Mouse (Mus musculus): ENCODE data around the gene Vmn1r201. TPM values are rescaled to one million over a fixed set of nuclear protein-coding genes. Genes with fewer than 3 reads are reported as not detected.

Gene Vmn1r201
- not detected in 2 replicates for polyA plus RNA-seq (2012; rRNA removed)

DNA sequence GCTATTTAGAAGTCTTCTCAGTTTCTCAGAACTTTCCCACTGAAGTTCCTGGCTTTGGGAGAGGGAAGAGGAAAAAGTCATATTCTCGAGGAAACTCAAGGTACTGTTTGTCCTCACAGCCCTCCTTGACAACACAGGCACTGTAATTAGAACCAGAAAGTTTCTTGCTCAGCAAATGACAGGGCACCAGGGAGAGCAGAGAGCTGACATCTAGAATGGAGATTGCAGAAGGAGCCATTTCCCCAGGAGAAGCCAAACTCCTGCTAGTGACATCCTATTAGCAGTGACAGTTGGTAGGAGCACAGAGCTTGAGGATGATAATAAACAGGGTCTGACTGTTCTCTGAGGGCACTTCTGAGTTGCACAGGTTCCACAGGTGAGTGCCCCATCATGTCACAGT, at the start of gene Vmn1r201:
Gene Vmn1r201, plus strand, starts transcription at position 301 of the 400 bp plus-strand sequence.
- DNase-seq (ENCODE audit: extremely low spot score in 1 of 2, low spot score in 1 of 2) = no peak

DNA sequence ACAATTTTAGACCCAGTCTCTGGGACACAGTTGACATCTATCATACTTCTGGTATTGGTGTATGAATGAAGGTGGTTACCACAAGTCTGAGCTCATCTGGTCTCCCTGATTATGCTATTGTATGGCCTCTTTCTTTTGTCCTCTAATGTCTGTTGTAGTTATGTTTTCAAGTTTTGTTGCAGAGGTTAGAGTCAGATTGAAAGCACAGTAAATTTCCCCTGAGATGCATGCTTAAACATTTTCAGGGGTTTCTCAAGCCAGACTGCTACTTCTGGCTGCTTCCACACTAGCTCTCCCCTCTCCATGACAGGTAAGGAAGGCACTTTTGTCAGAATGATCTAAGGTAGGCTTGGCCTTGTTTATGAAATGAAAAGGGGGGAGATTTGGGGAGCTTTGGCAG, 16.6 kb upstream of the Vmn1r201 start:
- DNase-seq (ENCODE audit: extremely low spot score in 1 of 2, low spot score in 1 of 2) = no peak

DNA sequence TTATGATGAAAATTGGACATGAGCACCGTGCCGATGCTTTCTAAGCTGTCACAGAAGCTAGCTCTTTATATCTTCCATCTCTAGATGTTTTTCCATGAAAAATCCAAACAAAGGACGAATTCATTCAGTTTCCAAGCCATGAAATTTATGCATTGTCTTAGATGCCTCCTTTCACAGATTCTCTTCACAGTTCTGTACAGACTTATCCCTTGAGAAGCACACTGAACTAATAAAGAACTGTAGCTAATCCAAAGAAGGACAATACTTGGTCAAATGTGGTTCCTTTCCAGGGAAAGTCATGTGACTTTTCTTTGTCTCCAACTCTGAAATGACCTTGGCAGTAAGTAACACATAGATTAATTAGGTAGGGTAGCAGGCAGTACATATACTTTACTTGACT, 30.7 kb downstream of the Vmn1r201 start:
- no peak for DNase-seq (ENCODE audit: extremely low spot score in 1 of 2, low spot score in 1 of 2)

DNA sequence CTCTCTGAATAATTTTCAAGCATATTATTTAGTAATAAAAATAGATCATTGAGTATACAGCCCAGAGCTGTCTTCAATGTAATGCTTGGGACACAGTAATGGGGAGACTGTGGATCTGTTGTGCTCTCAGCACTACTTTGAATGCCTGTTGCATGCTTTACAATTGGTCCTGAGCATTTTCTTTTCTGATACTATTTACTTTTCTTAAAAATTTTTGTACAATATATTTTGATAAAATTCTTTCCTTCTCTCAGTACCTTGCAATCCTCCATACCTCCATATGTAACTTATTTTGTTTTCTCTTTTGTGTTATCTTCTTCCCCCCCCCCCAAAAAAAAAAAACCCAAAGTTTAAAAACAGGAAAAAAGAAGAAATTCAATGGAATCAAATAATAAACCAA, 33.6 kb downstream of the Vmn1r201 start, which contains the start of gene Vmn1r202:
Gene Vmn1r202, minus strand, starts transcription at position 101 of the 400 bp plus-strand sequence.
- DNase-seq (ENCODE audit: extremely low spot score in 1 of 2, low spot score in 1 of 2) = no peak

DNA sequence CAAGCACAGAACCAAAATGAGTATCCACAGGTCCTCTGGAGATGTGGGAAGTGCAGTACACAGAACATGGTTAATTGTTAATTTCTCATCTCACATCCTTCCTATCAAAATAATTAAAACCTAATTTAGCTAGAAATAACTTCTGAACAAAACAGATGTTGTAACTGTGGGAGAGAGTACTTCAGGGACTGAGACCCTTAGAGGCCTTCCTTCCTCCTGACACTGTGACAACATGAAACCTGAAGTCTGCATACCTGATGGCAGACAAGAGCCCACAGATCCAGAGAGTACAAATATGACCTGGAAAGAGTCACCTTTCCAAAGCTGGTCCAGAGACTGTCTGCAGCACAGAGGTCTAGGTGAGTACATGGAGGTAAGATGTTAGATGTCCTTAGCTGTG, 46.1 kb downstream of the Vmn1r201 start, which contains the start of gene Vmn1r203:
Gene Vmn1r203, plus strand, starts transcription at position 301 of the 400 bp plus-strand sequence.
- DNase-seq (ENCODE audit: extremely low spot score in 1 of 2, low spot score in 1 of 2) = no peak

Other genes with a start within 250 kb of the Vmn1r201 start
- not detected in 2 replicates for gene Vmn1r193, start 248.8 kb upstream of the Vmn1r201 start, polyA plus RNA-seq (2012; rRNA removed)
- not detected in 2 replicates for gene Vmn1r194, start 227.7 kb upstream of the Vmn1r201 start, polyA plus RNA-seq (2012; rRNA removed)
- not detected in 2 replicates for gene Vmn1r195, start 201.4 kb upstream of the Vmn1r201 start, polyA plus RNA-seq (2012; rRNA removed)
- gene Vmn1r196, start 182.0 kb upstream of the Vmn1r201 start, polyA plus RNA-seq (2012; rRNA removed) = not detected in 2 replicates
- gene Vmn1r197, start 147.3 kb upstream of the Vmn1r201 start, polyA plus RNA-seq (2012; rRNA removed) = not detected in 2 replicates
- gene Vmn1r198, start 121.6 kb upstream of the Vmn1r201 start, polyA plus RNA-seq (2012; rRNA removed) = not detected in 2 replicates
- gene Vmn1r199, start 92.1 kb upstream of the Vmn1r201 start, polyA plus RNA-seq (2012; rRNA removed) = not detected in 2 replicates
- gene Vmn1r200, start 81.5 kb upstream of the Vmn1r201 start, polyA plus RNA-seq (2012; rRNA removed) = 0.08 and 0.11 TPM in 2 replicates
- not detected in 2 replicates for gene Vmn1r202, start 33.5 kb downstream of the Vmn1r201 start, polyA plus RNA-seq (2012; rRNA removed)
- not detected in 2 replicates for gene Vmn1r203, start 46.2 kb downstream of the Vmn1r201 start, polyA plus RNA-seq (2012; rRNA removed)
- gene Vmn1r204, start 81.3 kb downstream of the Vmn1r201 start, polyA plus RNA-seq (2012; rRNA removed) = not detected in 2 replicates
- not detected in 2 replicates for gene Vmn1r205, start 121.1 kb downstream of the Vmn1r201 start, polyA plus RNA-seq (2012; rRNA removed)
- 3.1 and 4.1 TPM in 2 replicates for gene Vmn1r206, start 152.3 kb downstream of the Vmn1r201 start, polyA plus RNA-seq (2012; rRNA removed)

All from frontal cortex, adult 2 months (tissue).